Mouse (Mus musculus) lung, adult 2 months (tissue): ENCODE measurements around the gene Rbmxl1.

ENCODE experiments used
- CTCF ChIP-seq: fragments of 200-500 bp; IDR thresholded peaks from 2 replicates; pipeline ENCODE4 v1.5.1; 2011; ENCODE audit warnings: mild to moderate bottlenecking, low read length, control low read depth; ENCODE audit not compliant: insufficient read depth
- POLR2A ChIP-seq: fragments of 200-500 bp; IDR thresholded peaks from 2 replicates; pipeline ENCODE4 v1.6.1; 2011; ENCODE audit warnings: low read depth, mild to moderate bottlenecking, control low read depth, low read length, borderline replicate concordance; ENCODE audit errors: extremely low read depth

- TF ChIP-seq CTCF (no peak), POLR2A (no peak)
Observed at GRCm38 (mm10) chr8:78514706-78515105, 6.0 kb upstream of the Rbmxl1 start.
